Mouse (Mus musculus) retina, postnatal 7 days (tissue): ENCODE measurements around the gene Mrpl11.
"Not testable (repeated sequence)": the region's sequence is repeated elsewhere in the genome, so short reads cannot be mapped to it uniquely, and the experiment has no call there.

ENCODE experiments used
- DNase-seq: peaks from one replicate; pipeline ENCODE4 v3.0.0-alpha.2; 2012; ENCODE audit warnings: low read depth, low spot score

Gene Mrpl11

GRCm38 (mm10) chr19:4992904-4993303 lies 31.0 kb downstream of the Mrpl11 start:
- peak; percentile 47 for DNase-seq

GRCm38 (mm10) chr19:4994043-4994442 lies 32.1 kb downstream of the Mrpl11 start:
- DNase-seq = no peak

- no peak for DNase-seq
These were observed 37.6 kb downstream of the Mrpl11 start for GRCm38 (mm10) chr19:4999445-5000140.

GRCm38 (mm10) chr19:5001666-5002406 lies 39.9 kb downstream of the Mrpl11 start:
- peak; percentile 75 for DNase-seq

- DNase-seq = not testable (repeated sequence)
These were observed 41.7 kb downstream of the Mrpl11 start for GRCm38 (mm10) chr19:5003644-5004043.

- no peak for DNase-seq
These were observed 43.0 kb downstream of the Mrpl11 start for GRCm38 (mm10) chr19:5004925-5005324.

- DNase-seq = no peak
These were observed 51.2 kb downstream of the Mrpl11 start for GRCm38 (mm10) chr19:5013138-5013537.

- peak; percentile 34 for DNase-seq
These were observed 53.0 kb downstream of the Mrpl11 start for GRCm38 (mm10) chr19:5014961-5015398.

- no peak for DNase-seq
These were observed 54.3 kb downstream of the Mrpl11 start for GRCm38 (mm10) chr19:5016221-5016742.
